Mouse (Mus musculus) erythroblast, embryonic 14.5 days (primary cell): Measurements from ENCODE around the gene Nfat5.

Experiments
- GATA1 ChIP-seq: IDR thresholded peaks from 2 replicates; pipeline ENCODE4 v1.6.1; 2012; ENCODE audit warnings: low read length, inconsistent platforms, mixed read lengths
- TAL1 ChIP-seq: IDR thresholded peaks from 3 replicates; pipeline ENCODE4 v1.6.1; 2012; ENCODE audit warnings: low read length, inconsistent platforms, mixed read lengths

DNA sequence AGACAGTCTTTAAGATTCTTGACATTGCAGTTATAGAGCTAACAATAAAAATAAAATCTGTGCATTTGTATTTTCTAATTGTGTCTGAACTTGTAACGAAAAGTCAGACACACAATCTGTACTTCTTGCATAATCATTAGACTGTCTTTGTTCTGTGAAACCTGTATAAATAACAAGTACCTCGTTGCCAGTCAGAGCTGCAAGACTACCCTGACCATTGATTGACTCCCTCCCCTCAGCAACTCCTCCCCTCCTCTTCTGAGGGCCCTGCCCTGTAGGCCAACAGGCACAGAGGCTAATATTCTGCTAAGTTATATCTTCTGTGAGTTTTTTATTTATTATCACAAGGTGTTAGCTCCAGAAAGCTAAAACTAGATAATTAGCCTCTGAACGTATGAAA lies 112.7 kb downstream of the Nfat5 start:
- no peak for TF ChIP-seq GATA1
- no peak for TF ChIP-seq TAL1
